ENCODE assay signal across 27 mouse cellular contexts in genomic region chr1:106257176-106257575, GRCm38 (mm10).
DNase-seq lines count a peak whose midpoint lies in the region; ATAC-seq and TF ChIP-seq lines count a peak whose summit lies in the region.
"Had no signal": no experiment of that assay in that cellular context is flagged by ENCODE, and none has a peak within 500 bp of the region (broad histone marks: within the 10 kb centered on the region; RNA-seq: fewer than 3 reads in every experiment).

No protein-coding gene starts in this region.

- no peaks in the 10 kb centered on the region for H3K36me3 ChIP-seq in kidney, adult 2 months (ENCODE audit: control insufficient read depth, insufficient read depth, low read length)
- H3K36me3 ChIP-seq in liver, adult 2 months (ENCODE audit: control insufficient read depth, insufficient read depth, low read length): no peaks in the 10 kb centered on the region
- H3K36me3 ChIP-seq in liver, embryonic 11.5 days (ENCODE audit: control insufficient read depth, insufficient read depth, low read length): no peaks in the 10 kb centered on the region
- H3K36me3 ChIP-seq: forebrain, embryonic 10.5 days; heart, embryonic 10.5 days; heart, embryonic 13.5 days had no signal

- H3K9me3 ChIP-seq in liver, embryonic 11.5 days (ENCODE audit: control insufficient read depth, low read length): no peaks in the 10 kb centered on the region
- H3K9me3 ChIP-seq: forebrain, embryonic 10.5 days; forebrain, embryonic 13.5 days; heart, embryonic 10.5 days; heart, embryonic 13.5 days had no signal

- DNase-seq in kidney, adult 2 months: peak; percentile 91
- DNase-seq in kidney, adult 18-20 months: no peak
- DNase-seq in liver, adult 2 months (ENCODE audit: extremely low read depth, low read depth, low spot score): peak; percentile 98
- no peak for DNase-seq in liver, embryonic 11.5 days (ENCODE audit: low spot score)
- peak; percentile 36 for DNase-seq in lung, postnatal 25 days (ENCODE audit: low spot score)
- DNase-seq in lung, adult 18-20 months: no peak
- no peak for DNase-seq in embryo, embryonic 9.5 days (ENCODE audit: extremely low spot score)
- DNase-seq: adrenal gland, adult 2 months; adrenal gland, postnatal 14 days; cerebellum, adult 11-12 months; cerebellum, adult 8-10 months; cerebellum, postnatal 10 days; cerebellum, postnatal 36 days; embryo, embryonic 11 days; gastrocnemius, postnatal 10 days; gastrocnemius, postnatal 36 days; heart, adult 2 months; heart, postnatal 14 days; heart, postnatal 4 days had no signal

- H3K4me2 ChIP-seq in liver, embryonic 11.5 days: no peak overlapping the region
- H3K4me2 ChIP-seq: forebrain, embryonic 13.5 days; heart, embryonic 13.5 days; hindbrain, embryonic 14.5 days had no signal

- 30% methylated on average over 1 of the region's 1 CpGs for WGBS in kidney, adult 2 months
- 23% methylated on average over 1 of the region's 1 CpGs for WGBS in liver, adult 2 months
- 83% methylated on average over 1 of the region's 1 CpGs for WGBS in liver, embryonic 11.5 days

- 0 out of 2 replicates have a peak overlapping the region, but pooled peaks have one; percentile 26 for H3K9ac ChIP-seq in liver, adult 2 months (ENCODE audit: low read depth, low read length)
- no peak overlapping the region for H3K9ac ChIP-seq in liver, embryonic 11.5 days (ENCODE audit: low read depth, low read length)
- H3K9ac ChIP-seq: forebrain, embryonic 13.5 days; heart, embryonic 13.5 days; hindbrain, embryonic 14.5 days had no signal

- no peaks in the 10 kb centered on the region for H3K27me3 ChIP-seq in kidney, adult 2 months (replicated peaks; ENCODE audit: control insufficient read depth, insufficient read depth, low read length)
- H3K27me3 ChIP-seq in liver, adult 2 months (ENCODE audit: control insufficient read depth, insufficient read depth, low read length): no peaks in the 10 kb centered on the region
- H3K27me3 ChIP-seq in liver, embryonic 11.5 days (replicated peaks; ENCODE audit: control insufficient read depth, insufficient read depth, low read length): no peaks in the 10 kb centered on the region
- H3K27me3 ChIP-seq: forebrain, embryonic 13.5 days; heart, embryonic 13.5 days; Patski had no signal

- no peak for TF ChIP-seq POLR2A in kidney, adult 2 months (IDR thresholded peaks at IDR 0.05; ENCODE audit: low read depth, low read length)
- TF ChIP-seq POLR2A in liver, adult 2 months (IDR thresholded peaks at IDR 0.05; ENCODE audit: extremely low read depth, insufficient read depth, low read length): no peak

- H3K4me1 ChIP-seq in kidney, adult 2 months (ENCODE audit: control insufficient read depth, insufficient read depth, low read length): 0 out of 2 replicates have a peak, but pooled peaks cover 6% of the 10 kb centered on the region
- H3K4me1 ChIP-seq in liver, adult 2 months (ENCODE audit: control insufficient read depth, insufficient read depth, low read length): peaks cover 11% of the 10 kb centered on the region
- no peaks in the 10 kb centered on the region for H3K4me1 ChIP-seq in liver, embryonic 11.5 days (replicated peaks; ENCODE audit: control insufficient read depth, insufficient read depth, low read length)
- peaks cover 9% of the 10 kb centered on the region for H3K4me1 ChIP-seq in brown adipose tissue, adult 24 weeks (ENCODE audit: control insufficient read depth, insufficient read depth, insufficient read length, low read length)
- H3K4me1 ChIP-seq: forebrain, embryonic 10.5 days; forebrain, embryonic 13.5 days had no signal

- ATAC-seq in liver, embryonic 11.5 days (replicated peaks; ENCODE audit: low FRiP score): no peak
- ATAC-seq: forebrain, embryonic 13.5 days; forebrain, embryonic 16.5 days; Patski had no signal

- H3K4me3 ChIP-seq in kidney, adult 2 months (ENCODE audit: insufficient read depth, low read depth, low read length): no peak overlapping the region
- no peak overlapping the region for H3K4me3 ChIP-seq in liver, adult 2 months (ENCODE audit: insufficient read depth, low read depth, low read length)
- no peak overlapping the region for H3K4me3 ChIP-seq in liver, embryonic 11.5 days (ENCODE audit: low read depth, low read length)
- no peak overlapping the region for H3K4me3 ChIP-seq in brown adipose tissue, adult 24 weeks (ENCODE audit: insufficient read depth, low read depth, low read length)
- H3K4me3 ChIP-seq: forebrain, embryonic 10.5 days; forebrain, embryonic 13.5 days; heart, adult 2 months; heart, embryonic 10.5 days; heart, embryonic 13.5 days had no signal

- no peak for TF ChIP-seq CTCF in kidney, adult 2 months (conservative IDR thresholded peaks at IDR 0.05; ENCODE audit: insufficient read depth, insufficient read length, low read depth, low read length)
- no peak for TF ChIP-seq CTCF in liver, adult 2 months (IDR thresholded peaks at IDR 0.05; ENCODE audit: low read depth, low read length)

- H3K27ac ChIP-seq in kidney, adult 2 months (ENCODE audit: insufficient read depth, low read depth, low read length): peak overlapping the region; percentile 71
- H3K27ac ChIP-seq in liver, adult 2 months (replicated peaks; ENCODE audit: insufficient read depth, low read depth, low read length): peak overlapping the region; percentile 75; the same call in 1 of the 2 replicates
- no peak overlapping the region for H3K27ac ChIP-seq in liver, embryonic 11.5 days (ENCODE audit: low read depth, low read length)
- H3K27ac ChIP-seq in brown adipose tissue, adult 24 weeks (replicated peaks; ENCODE audit: low read depth, low read length): peak overlapping the region; percentile 45
- H3K27ac ChIP-seq: forebrain, embryonic 10.5 days; forebrain, embryonic 13.5 days; heart, adult 2 months; heart, embryonic 10.5 days; heart, embryonic 13.5 days; hindbrain, embryonic 14.5 days had no signal

- H3K79me2 ChIP-seq in liver, adult 2 months (ENCODE audit: control insufficient read depth, insufficient read depth, low read length): peaks cover 27% of the 10 kb centered on the region; the same call in 1 of the 2 replicates

Comparison
In these comparisons a context has a peak if more than half of its experiments do, and no peak if none do; other contexts are left out.
1. DNase-seq: peak in kidney, adult 2 months (single experiment), liver, adult 2 months (single experiment) and lung, postnatal 25 days (single experiment); none in kidney, adult 18-20 months (single experiment), liver, embryonic 11.5 days (single experiment), lung, adult 18-20 months (0 of 2) and embryo, embryonic 9.5 days (single experiment).